Mouse (Mus musculus): Measurements from ENCODE around the gene Clec1b. TPM values are rescaled to one million over a fixed set of nuclear protein-coding genes. Genes with fewer than 3 reads are reported as not detected.

Gene Clec1b
- polyA plus RNA-seq, 1 experiment from 2014 or later: 1.3 TPM

Other genes with a start within 250 kb of the Clec1b start
- 0.80 and 0.90 TPM in 2 replicates for gene Clec2d, start 216.7 kb upstream of the Clec1b start, polyA plus RNA-seq (2015; fragmentation: Nextera tagmentation; extraction: Ambion mirVana)
- 0.19 and 0.28 TPM in 2 replicates for gene Cd69, start 121.9 kb upstream of the Clec1b start, polyA plus RNA-seq (2015; fragmentation: Nextera tagmentation; extraction: Ambion mirVana)
- not detected in 2 replicates for gene 4922502D21Rik, start 65.5 kb upstream of the Clec1b start, polyA plus RNA-seq (2015; fragmentation: Nextera tagmentation; extraction: Ambion mirVana)
- gene Clec12a, start 54.6 kb upstream of the Clec1b start, polyA plus RNA-seq (2015; fragmentation: Nextera tagmentation; extraction: Ambion mirVana): 0.80 and 0.87 TPM in 2 replicates
- not detected in 2 replicates for gene Clec12b, start 11.4 kb upstream of the Clec1b start, polyA plus RNA-seq (2015; fragmentation: Nextera tagmentation; extraction: Ambion mirVana)
- 0.13 and 0.20 TPM in 2 replicates for gene Clec9a, start 11.6 kb downstream of the Clec1b start, polyA plus RNA-seq (2015; fragmentation: Nextera tagmentation; extraction: Ambion mirVana)
- 3.8 and 4.3 TPM in 2 replicates for gene Clec1a, start 54.7 kb downstream of the Clec1b start, polyA plus RNA-seq (2015; fragmentation: Nextera tagmentation; extraction: Ambion mirVana)
- gene Olr1, start 109.9 kb downstream of the Clec1b start, polyA plus RNA-seq (2015; fragmentation: Nextera tagmentation; extraction: Ambion mirVana): 0.04 and 0.13 TPM in 2 replicates
- 0.09 TPM in 1 of 2 replicates, not detected in the other for gene Tmem52b, start 115.3 kb downstream of the Clec1b start, polyA plus RNA-seq (2015; fragmentation: Nextera tagmentation; extraction: Ambion mirVana)
- gene Gabarapl1, start 135.9 kb downstream of the Clec1b start, polyA plus RNA-seq (2015; fragmentation: Nextera tagmentation; extraction: Ambion mirVana): 38.5 and 43.7 TPM in 2 replicates
- not detected in 2 replicates for gene Klre1, start 180.6 kb downstream of the Clec1b start, polyA plus RNA-seq (2015; fragmentation: Nextera tagmentation; extraction: Ambion mirVana)
- 1.3 and 1.8 TPM in 2 replicates for gene Klrd1, start 194.5 kb downstream of the Clec1b start, polyA plus RNA-seq (2015; fragmentation: Nextera tagmentation; extraction: Ambion mirVana)
- 0.15 and 0.29 TPM in 2 replicates for gene Klrk1, start 226.6 kb downstream of the Clec1b start, polyA plus RNA-seq (2015; fragmentation: Nextera tagmentation; extraction: Ambion mirVana)
- gene Klrc3, start 246.0 kb downstream of the Clec1b start, polyA plus RNA-seq (2015; fragmentation: Nextera tagmentation; extraction: Ambion mirVana): not detected in 2 replicates

Measured in intestine, embryonic 15.5 days (tissue).